Mouse (Mus musculus) cerebellum, adult 2 months (tissue): ENCODE data around the gene Usp48. TPM values are rescaled to one million over a fixed set of nuclear protein-coding genes. Genes with fewer than 3 reads are reported as not detected.

Experiments
- DNase-seq, 2 experiments: peaks; one replicate each; pipeline ENCODE4 v3.0.0; 2021
- H3K27ac ChIP-seq: fragments of 200-500 bp; 2 replicates; pipeline ENCODE4 v1.5.1; 2012; ENCODE audit warnings: low read length, control low read depth, inconsistent platforms; ENCODE audit not compliant: insufficient read depth
- H3K27me3 ChIP-seq: fragments of 200-500 bp; 2 replicates; pipeline ENCODE4 v1.6.1; 2012; ENCODE audit warnings: inconsistent platforms, mild to moderate bottlenecking, low read length, moderate library complexity; ENCODE audit not compliant: control insufficient read depth, insufficient read depth
- H3K4me1 ChIP-seq: fragments of 200-500 bp; 2 replicates; pipeline ENCODE4 v1.6.1; 2011; ENCODE audit warnings: low read length; ENCODE audit not compliant: control insufficient read depth, insufficient read depth
- H3K4me3 ChIP-seq: fragments of 200-500 bp; replicated peaks from 2 replicates; pipeline ENCODE3; 2011; ENCODE audit warnings: mild to moderate bottlenecking, low read depth, low read length, control low read depth; ENCODE audit not compliant: insufficient read depth
- CTCF ChIP-seq: fragments of 200-500 bp; IDR thresholded peaks from 2 replicates; pipeline ENCODE4 v1.5.1; 2011; ENCODE audit warnings: low read depth, mild to moderate bottlenecking, control low read depth, low read length, moderate library complexity, borderline replicate concordance; ENCODE audit not compliant: insufficient read depth
- POLR2A ChIP-seq: fragments of 200-500 bp; IDR thresholded peaks from 2 replicates; pipeline ENCODE4 v1.6.1; 2011; ENCODE audit warnings: low read length, control low read depth, borderline replicate concordance; ENCODE audit not compliant: insufficient read depth
- WGBS: fragments of 180-500 bp; shearing (Covaris S2); methylation state at CpG from one replicate; pipeline ENCODE4 v1.1.7; 2018; 5-methylcytosine and 5-hydroxymethylcytosine counted together
- polyA plus RNA-seq: library from polyadenylated mRNA; depleted of rRNA; stranded (reverse); fragments of >200 nt; gene quantifications from 2 replicates; pipeline ENCODE4 v1.2.3, GENCODE M21; 2012

Usp48 gene
- polyA plus RNA-seq, 1 experiment: 169 TPM

- H3K27me3 ChIP-seq: no peaks in the 10 kb centered on the region
- H3K4me1 ChIP-seq: peaks cover 55% of the 10 kb centered on the region
- TF ChIP-seq CTCF: no peak
- no peak for TF ChIP-seq POLR2A
- DNase-seq: no peak
- H3K27ac ChIP-seq: no peak overlapping the region; the same call in 1 of the 2 replicates
- WGBS: 25% methylated on average over 5 of the region's 5 CpGs
- H3K4me3 ChIP-seq: no peak overlapping the region
Observed at GRCm38 (mm10) chr4:137686303-137686702, 92.7 kb downstream of the Usp48 start.

DNA sequence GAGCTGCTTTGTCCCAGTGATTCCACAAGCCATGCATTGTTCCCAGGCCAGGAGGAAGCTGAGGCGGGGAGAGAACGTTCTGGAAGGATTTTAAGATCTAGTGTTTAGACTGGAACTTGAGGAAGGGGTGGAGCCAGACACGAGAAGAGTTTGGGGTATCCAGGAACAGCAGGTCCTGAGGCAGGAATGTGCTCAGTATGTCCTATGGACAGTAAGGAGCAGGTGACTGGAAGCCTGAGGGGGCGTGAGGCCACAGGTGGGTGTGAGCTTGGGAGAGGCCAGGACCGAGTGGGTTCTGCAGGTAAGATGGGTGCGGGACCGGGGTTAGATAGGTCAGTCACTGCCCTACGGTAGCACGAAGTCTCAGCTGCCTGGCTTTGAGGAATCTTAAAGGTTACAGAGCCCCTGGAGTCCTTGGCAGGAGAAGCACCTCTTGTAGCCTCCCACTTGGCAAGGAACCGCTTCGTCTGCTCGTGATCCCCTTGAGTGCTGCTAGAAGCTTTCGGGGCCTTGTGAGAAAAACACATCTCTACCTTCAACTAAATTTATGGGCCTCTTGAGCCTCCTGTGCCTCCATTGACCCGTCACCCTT is 93.8 kb downstream of the Usp48 start:
- no peak for DNase-seq
- Histone ChIP-seq H3K4me1 (peaks cover 48% of the 10 kb centered on the region), H3K27ac (no peak overlapping the region), H3K27me3 (no peaks in the 10 kb centered on the region), H3K4me3 (no peak overlapping the region)
- TF ChIP-seq CTCF (no peak), POLR2A (no peak)
- WGBS: 33% methylated on average over 14 of the region's 14 CpGs

DNA sequence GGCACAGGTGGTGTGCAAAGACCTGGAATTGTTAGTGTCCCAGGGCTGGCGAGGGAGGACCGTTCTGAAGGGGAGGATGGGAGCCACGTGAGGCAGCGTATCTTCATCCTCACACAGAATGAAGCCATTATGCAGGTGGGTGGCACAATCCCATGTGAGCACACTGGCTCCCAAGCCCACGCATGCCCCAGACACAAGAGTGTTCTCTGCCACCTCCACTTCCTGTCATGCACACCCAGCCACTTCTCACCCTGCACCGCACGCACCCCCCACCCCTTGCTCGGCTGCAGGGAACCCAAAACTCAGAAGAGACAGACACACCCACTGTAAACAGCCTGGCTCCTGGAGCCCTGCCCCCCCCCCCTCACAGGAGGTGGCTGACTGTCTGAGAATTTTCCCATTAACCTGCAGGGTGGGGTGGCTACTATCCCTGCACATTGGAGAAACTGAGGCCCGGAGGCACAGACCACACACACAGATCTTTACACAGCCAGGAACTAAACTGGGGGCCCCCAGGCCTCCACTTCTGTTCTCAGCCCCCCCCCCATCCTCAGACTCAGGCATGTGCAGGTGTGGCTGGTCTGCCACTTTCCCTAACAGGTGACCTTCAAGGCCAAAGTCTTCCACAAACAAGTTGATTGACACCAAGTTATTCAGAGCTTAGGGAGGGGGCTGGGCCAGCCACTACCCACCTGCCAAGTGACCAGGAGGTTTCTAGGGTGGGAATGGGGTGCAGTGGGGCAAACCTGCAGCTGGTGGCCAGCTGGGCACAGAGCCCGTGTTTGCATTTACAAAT is 98.8 kb downstream of the Usp48 start:
- WGBS: 69% methylated on average over 10 of the region's 10 CpGs
- H3K27ac ChIP-seq: no peak overlapping the region
- H3K4me3 ChIP-seq: no peak overlapping the region
- no peaks in the 10 kb centered on the region for H3K27me3 ChIP-seq
- no peak for DNase-seq
- no peak for TF ChIP-seq POLR2A
- TF ChIP-seq CTCF: no peak
- H3K4me1 ChIP-seq: peaks cover 24% of the 10 kb centered on the region

DNA sequence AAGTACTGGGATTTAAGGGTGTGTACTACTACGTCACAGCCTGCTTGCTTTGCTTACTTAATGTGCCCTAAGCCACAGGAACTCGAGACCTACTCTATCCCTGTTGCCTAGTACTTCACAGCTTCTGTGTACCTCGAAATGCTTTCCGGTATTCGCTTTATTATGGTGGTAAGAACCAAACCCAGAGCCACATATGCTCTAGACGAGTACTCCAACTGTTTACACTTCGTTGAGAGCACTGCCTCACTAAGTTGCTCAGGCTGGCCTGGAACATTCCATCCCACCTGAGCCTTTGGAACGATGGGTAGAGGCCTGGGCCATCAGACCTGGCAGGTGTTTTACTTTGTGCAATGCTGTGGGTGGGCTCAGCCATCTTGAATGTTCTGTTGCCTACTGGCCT is 101.7 kb downstream of the Usp48 start:
- no peak for TF ChIP-seq CTCF
- TF ChIP-seq POLR2A: no peak
- no peak overlapping the region for H3K27ac ChIP-seq
- 67% methylated on average over 8 of the region's 8 CpGs for WGBS

DNA sequence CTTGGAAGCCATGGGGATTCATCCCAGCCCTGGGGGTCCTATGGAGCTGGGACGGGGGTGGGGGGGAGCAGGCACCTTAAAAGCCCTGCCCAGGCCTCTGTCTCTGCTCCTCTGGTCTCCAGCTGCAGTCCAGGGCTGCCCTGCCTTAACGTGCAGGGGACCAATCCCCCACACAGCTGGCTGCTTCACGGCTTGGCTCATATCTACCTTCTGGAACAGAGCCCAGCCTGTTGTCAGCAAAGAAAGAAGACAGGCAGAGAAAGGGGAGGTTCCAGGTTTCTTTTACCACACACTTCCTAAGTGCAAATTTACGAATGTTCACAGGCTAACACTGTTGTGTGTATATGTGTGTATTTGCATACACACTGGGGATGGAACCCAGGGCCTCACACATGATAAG is 102.3 kb downstream of the Usp48 start:
- DNase-seq: no peak
- H3K27ac ChIP-seq: no peak overlapping the region
- no peak for TF ChIP-seq CTCF
- no peak for TF ChIP-seq POLR2A

More for the DNA sequence above, 101.7 kb downstream of the Usp48 start:
- no peaks in the 10 kb centered on the region for H3K27me3 ChIP-seq
- DNase-seq: no peak
- H3K4me3 ChIP-seq: no peak overlapping the region
- peaks cover 43% of the 10 kb centered on the region for H3K4me1 ChIP-seq

GRCm38 (mm10) chr4:137697156-137697885 is 103.8 kb downstream of the Usp48 start:
- Histone ChIP-seq H3K4me3 (no peak overlapping the region), H3K4me1 (peaks cover 52% of the 10 kb centered on the region), H3K27ac (peak overlapping the region; percentile 90), H3K27me3 (no peaks in the 10 kb centered on the region)
- WGBS: 40% methylated on average over 13 of the region's 13 CpGs
- DNase-seq: no peak
- TF ChIP-seq CTCF (no peak), POLR2A (no peak)

More for the DNA sequence above, 102.3 kb downstream of the Usp48 start:
- peaks cover 46% of the 10 kb centered on the region for H3K4me1 ChIP-seq
- WGBS: 18% methylated on average over 4 of the region's 4 CpGs
- no peak overlapping the region for H3K4me3 ChIP-seq
- no peaks in the 10 kb centered on the region for H3K27me3 ChIP-seq

DNA sequence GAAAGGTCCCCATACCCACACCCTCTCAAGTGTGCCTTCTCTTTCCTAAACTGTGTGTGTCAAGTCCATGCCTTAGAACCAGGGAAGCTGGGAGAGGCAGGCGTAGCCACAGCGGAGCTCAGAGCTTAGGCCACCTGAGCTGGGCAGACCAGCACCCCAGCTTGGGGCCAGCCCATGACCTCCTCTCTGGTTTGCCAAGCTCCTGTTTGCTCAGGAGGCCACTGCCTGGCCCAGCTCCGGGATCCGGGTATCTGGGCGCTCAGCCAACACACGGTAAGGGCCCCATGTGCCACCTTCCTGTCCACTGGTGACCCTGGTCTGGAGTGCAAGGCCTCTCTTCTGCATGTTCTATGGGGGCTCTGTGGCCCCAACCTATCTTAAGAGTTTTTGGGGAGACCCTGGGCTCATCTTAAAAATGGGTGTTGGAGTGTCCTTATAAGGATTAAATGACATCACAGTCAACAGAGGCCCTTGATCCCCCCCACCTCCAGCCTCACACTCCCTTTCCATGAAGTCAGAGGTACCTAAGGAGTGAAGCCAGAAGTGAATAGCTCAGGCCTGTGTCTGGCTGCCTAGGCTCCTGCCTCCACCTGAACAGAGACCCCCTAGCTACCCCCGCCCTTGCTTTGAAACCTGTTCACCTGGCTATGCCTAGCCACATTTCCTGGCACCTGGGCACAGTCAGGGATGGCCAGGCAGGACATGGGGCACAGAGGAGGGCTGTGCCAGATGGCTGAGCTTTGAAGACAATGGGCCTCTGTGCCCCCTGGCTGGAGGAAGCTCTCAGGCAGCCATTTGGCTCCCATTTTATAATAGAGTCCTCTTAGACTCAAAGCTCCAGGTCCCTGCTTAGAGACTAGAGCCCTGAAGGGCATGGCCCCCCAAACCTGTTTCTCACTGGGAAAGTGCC is 104.8 kb downstream of the Usp48 start:
- peak; percentile 82 to 84 for DNase-seq
- H3K4me1 ChIP-seq: peaks cover 55% of the 10 kb centered on the region
- H3K27ac ChIP-seq: peak overlapping the region; percentile 90
- WGBS: 13% methylated on average over 7 of the region's 7 CpGs
- TF ChIP-seq CTCF: no peak
- TF ChIP-seq POLR2A: no peak
- H3K4me3 ChIP-seq: no peak overlapping the region
- H3K27me3 ChIP-seq: no peaks in the 10 kb centered on the region
